Mouse (Mus musculus) kidney, adult 8-10 months (tissue): ENCODE data around the gene Mansc1.
"Not testable (repeated sequence)": the region's sequence is repeated elsewhere in the genome, so short reads cannot be mapped to it uniquely, and the experiment has no call there.

Source experiments
- DNase-seq, 2 experiments: peaks; one replicate each; pipeline ENCODE4 v3.0.0; 2022

Mansc1 gene

DNA sequence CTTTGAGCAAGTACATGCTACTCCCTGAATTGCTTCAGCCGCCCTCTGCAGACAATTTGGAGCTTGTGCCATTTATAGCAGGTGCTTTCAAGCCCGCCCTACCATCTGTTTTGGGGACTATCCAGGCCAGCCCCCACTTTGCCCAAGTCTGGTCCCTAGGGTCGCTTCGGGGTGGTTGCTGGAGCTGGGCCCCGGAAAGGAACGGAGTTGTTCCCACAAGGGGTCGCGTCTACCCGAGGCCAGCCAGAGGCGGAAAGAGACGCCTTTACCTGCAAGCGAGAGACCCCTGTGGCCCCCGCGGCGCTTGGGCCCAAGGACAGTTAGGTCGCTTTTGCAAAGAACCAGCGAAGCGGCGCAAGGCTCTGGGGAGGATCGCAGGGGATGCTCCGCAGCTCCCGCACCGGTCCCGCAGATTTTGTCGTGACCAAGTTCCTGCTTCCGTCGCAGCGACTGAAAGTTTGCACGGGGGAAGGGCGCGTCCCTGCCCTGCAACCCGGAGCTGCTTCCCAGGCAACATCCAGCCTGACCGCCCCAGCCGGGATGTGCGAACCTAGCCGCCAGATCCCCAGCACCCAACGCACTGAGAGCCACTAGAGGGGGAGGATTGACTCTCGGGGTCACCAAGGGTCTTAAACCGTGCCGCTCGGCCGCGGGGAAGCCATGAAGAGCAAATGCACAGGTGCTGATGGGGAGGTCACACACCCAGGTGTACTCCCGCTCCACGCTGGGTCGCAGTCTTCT lies at the start of gene Mansc1:
Mansc1 (minus strand) TSS at position 542 of the 741 bp plus-strand sequence.
- DNase-seq, result peak in 1 of 2 experiments; percentile 57

DNA sequence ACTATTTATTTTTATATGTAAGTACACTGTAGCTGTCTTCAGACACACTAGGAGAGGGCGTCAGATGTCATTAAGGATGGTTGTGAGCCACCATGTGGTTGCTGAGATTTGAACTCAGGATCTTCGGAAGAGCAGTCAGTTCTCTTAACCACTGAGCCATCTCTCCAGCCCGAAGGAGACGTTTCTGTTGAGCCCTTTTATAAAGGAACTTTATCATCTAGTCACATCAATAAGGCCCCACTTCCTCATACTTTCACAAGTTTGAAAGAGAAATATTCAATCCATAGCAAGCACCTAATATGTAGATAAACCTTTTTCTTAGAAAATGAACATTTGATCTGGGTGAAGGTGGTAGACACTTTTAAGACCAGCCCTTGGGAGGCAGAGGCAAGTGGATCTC lies 47.0 kb upstream of the Mansc1 start:
- not testable (repeated sequence) for DNase-seq

DNA sequence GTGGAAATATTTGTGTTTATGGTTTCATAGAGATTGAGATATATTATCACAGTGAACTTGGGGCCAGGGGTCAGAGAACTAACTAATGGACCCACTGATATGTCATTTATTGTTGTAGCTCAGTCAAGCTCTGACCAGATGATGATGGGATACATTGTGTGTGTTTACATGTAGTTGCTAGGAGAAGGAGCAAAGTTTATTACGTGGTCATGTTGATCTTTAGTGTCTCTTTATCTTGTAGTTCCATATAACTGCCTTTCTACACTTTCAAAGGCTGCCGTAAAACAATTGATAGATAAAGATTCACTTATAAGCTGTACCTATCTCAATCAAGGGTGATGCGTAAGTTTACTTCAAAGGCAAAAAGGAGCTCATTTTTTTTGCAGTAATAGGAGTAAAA lies 45.7 kb upstream of the Mansc1 start:
- DNase-seq, result no peak

DNA sequence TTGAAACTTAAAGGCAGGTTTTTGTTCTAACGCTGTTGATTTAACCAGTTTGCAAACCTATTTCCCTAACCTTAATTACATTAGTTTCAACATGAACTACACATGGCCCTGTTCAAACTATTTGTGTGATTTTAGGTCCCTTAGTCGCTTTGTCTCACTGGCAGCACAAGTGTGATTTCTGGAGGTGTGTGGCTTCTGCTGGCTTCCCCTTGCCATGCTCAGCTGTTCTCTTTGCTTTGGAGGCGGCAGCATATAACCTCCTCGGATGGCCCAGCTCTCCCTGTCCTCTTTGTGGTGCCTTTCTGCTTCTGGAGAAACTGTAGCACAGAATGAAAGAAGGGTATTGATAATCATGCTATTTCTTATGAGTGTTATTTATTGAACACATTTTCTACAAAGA lies 45.2 kb upstream of the Mansc1 start:
- DNase-seq, result no peak

DNA sequence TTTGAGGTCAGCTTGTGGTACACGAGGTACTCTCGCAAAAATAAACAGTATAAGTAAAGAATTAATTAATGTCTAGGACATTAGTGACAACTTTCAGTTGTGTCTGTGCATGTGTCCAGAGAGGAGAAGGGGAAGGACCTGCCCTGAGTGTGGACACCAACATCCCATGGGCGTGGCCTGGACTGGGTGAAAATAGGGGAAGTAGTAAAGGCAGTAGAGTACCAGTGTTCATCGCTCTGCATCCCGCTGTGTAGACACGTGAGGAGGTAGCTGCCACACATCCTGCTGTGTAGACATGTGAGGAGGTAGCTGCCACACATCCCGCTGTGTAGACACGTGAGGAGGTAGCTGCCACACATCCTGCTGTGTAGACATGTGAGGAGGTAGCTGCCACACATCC lies 41.4 kb upstream of the Mansc1 start:
- DNase-seq, result not testable (repeated sequence)

DNA sequence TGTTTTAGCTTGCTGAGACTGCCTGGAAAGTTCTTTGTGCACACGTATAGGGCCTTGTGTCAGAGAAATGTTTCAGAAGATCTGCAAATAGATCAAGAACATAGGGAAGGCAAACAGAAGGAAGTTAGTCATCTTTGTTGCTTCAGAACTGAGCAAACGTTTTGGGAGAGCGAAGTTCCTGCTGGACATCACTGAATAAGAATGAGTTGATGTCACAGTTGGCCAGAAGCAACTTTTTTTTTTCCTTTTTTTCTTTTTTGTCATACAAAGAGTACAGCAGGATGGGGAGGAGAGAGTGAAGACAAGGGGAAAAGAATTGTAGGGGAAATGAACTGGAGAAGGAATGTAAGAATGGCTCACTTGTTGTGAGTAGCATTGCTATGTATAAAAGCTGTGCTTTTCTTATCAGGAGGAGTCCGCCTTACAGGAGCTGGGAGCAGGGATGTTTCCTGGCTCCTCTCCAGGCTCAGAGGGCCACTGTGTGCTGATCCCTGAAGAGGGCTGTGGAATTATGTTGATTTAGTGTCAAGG lies 38.7 kb upstream of the Mansc1 start:
- no peak for DNase-seq

DNA sequence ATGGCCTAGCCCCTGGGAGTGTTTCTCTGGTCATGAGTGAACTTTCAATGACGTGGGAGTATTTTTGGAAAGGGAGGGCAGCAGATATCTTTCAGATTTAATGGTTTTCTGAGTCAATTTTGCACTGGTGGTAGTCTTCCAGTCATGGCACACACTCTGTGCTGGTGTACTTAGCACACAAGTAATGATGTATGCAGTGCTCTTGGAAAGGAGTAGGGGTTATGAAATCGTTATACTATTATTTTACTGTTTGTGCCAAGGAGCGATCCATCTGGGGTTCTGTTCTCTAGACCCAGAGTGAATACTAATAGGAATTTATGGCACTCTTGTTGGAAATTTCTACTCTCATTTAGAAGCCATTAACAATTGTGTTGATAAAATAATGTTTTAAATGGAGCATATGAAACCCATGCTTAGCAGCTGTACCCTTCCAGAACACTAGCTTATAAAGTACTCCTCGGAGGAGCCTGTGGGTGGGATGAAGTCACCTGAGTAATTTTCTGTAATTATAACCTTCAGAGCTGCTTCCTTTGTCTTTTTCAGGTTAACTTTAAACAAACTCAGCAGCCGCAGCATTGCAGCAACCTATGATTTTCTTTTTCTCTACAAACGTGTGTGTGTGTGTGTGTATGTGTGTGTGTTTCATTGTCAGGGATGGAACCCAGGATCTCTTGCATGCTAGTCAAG lies 37.0 kb upstream of the Mansc1 start:
- DNase-seq, result no peak

DNA sequence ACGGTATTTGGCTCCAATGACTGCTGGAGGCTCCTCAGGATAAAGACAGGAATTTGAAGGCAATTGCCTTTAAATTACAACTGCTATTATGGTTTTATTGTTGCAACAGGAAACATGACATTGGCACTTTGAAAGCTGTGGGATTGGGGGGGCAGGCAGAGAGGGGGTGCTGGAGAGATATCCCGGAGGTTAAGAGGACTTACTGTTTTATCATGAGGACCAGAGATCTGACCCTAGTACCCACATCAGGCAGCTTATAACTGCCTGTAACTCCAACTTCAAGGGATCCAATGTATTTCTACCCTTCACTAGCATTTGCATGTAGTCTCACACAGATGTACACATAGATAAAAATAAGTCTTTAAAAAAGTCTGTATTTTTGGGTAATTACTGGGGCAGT lies 36.2 kb upstream of the Mansc1 start:
- no peak for DNase-seq

DNA sequence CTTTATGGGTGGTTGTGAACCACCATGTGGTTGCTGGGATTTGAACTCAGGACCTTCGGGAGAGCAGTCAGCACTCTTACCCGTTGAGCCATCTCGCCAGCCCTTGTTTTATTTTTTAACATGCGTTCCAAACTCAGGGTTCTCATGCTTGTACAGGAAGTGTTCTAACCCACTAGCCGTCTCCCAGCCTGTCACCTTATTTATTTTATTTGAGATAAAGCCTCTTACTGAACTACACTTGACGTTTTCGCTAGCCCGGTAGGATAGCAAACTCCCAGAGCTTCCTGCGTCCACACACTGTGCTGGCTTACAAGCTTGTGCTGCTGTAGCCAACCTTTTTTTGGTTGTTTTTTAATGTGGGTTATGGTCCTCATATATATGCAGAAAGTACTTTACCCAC lies 33.5 kb upstream of the Mansc1 start:
- no peak for DNase-seq

DNA sequence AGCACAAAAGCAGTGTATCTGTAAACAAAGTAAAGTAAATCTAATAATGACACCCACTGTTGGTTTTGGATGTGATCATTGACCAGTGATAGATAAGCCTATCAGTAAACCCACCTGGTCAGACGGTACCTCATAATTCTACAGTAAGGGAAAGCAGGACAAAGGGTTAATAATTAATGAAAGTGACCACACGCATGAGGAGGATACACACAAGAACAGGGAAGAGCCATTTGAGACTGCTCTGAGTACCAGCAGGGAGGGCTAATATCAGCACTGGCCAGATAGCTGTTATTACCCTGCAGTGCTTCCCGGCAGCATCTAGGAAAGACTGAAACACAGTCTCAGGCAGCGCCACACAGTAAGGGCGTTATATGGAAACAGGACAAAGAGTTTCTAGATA lies 32.3 kb upstream of the Mansc1 start:
- DNase-seq, result peak in 1 of 2 experiments; percentile 14

DNA sequence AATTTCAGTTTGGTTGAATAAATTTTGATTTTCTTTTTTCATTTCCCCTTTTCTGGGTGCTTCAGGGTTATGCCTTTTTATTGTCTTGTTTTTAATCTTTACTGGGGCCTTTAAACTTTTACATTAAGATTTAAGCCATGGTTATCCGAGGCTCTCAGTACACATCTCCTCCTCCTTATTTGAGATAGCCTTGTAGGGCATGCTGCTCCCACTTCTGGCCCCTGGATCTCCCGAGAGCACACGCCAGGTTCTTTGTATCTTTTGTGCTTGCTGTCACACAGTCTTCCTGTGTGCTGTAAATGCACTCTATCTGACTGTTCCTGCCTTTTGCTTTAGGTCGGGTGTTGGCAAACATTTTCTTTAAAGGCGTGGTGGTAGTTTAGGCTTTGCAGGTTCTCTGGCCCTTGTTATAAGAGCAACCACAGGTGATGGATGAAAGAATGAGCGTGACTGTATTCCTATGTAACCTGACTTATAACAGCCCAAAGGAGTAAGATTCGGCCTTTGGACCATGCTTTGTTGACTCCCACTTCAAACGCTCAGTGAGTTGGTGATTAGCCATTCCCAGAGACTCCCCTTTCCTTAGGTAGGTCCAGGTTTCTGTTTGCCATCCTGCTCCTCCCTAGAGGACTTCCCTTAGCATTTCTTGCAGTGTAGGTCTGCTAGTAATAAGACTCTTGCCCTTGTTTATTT lies 28.6 kb upstream of the Mansc1 start:
- no peak for DNase-seq

DNA sequence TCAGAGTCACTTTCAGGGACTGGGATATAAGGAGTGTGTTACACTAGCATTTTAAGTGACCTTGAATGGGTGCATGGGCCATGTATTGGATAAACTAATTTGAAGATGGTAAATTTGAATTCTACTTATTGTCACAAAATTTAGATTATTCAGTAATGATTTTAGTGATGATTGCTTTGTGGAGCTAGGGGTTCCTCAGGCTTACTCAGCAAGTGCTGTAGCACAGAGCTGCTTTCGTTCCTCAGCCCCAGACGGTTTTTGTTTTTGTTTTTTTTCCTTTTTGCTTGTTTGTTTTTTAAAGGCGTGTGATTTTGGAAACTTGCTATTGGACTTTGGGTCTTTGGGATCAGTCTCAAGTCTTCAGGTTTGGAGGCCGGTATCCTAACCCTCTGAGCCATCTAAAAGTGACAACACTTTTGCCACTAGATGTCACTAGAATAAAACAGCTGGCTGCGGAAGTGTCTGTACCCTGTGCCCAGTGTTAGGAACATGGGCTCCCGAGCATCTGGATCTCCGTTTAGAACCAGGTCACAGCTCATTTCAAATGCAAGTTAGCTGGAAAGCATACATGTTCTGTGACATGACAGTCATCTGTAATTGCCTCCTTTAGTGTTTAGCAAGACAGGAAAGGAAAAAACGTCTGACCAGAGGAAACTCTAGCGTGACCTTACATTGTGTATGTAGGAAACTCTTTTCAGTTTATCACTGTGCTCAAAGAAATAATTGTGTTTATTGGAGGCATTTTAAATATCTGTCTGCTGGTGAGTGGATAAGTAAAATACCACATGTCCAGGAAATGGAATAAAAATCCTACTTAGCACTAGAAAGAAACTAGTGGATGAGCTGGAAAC lies 27.0 kb upstream of the Mansc1 start:
- DNase-seq, result peak; percentile 63 to 64

DNA sequence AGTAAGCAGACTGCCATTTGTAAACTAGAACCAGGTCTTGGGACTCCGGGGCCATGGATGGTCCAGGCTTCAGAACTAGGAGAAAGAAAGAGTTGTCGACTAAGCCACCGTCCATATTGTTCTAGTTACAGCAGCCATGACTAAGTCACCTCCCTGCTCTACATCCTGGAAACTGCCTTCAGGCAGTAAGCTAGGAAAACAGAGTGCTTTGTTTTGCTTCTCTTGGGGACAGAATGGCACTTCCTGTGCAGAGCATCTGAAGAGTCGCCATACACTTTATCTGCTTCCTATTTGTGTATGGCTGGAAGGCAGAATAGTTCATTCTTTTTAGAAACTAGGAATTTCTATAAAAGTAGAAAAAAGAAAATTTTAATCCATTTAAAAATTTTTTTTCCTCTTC lies 24.2 kb upstream of the Mansc1 start:
- no peak for DNase-seq

DNA sequence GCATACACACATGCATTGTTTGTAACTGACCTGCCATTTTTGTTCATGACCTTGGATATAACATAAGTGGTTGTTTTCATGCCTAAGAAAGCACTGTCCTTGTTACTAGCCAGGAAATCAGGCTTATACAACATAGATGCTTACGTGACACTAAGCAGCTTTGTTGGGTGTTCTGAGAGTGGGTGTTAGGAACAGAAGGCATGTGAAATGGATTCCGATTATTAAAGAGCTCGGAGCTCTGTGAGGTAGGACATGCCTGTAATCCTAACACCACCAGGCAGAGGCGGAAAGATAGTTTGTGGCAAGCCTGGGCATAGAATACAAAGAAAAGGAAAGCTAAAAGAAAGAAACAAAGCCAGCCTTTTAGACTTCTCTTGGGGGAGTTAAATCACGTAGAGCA lies 16.1 kb upstream of the Mansc1 start:
- no peak for DNase-seq

DNA sequence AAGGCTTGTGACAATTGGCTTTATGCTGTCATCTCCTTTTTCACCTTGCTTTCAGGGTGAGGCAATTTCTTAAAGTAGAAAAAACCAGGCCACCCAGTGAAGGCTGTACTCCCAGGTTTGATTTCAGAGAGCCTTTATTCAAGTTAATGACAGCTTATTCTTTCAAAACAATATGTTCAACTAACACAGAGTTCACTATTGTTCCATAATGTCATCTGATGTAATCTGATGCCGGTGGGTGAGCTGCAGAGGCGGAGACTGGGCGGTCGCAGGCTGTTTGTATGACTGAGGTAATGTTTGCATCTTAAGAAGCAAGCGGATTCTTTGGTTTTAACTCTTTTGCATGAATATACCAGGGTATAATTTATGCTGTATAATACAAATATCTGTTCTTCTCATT lies 15.3 kb upstream of the Mansc1 start:
- DNase-seq, result no peak

DNA sequence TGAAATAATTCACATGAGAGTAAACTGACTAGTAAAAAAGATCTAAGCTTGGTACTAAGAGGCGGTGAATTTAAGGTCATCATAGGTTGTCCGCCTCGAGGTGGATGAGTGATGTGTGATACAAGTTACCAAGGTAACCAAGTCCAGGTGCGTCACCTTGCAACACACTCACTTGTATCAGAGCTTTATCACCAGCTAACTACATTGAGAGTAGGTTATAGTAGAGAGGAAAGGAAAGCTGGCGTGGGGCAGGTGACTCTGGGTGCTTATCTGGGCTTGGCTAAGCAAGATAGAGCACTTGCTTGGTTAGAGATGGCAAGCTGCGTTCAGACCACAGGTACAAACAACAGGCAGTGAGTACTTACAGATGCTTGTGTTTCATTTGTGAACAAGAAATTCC lies 14.5 kb upstream of the Mansc1 start:
- DNase-seq, result no peak

DNA sequence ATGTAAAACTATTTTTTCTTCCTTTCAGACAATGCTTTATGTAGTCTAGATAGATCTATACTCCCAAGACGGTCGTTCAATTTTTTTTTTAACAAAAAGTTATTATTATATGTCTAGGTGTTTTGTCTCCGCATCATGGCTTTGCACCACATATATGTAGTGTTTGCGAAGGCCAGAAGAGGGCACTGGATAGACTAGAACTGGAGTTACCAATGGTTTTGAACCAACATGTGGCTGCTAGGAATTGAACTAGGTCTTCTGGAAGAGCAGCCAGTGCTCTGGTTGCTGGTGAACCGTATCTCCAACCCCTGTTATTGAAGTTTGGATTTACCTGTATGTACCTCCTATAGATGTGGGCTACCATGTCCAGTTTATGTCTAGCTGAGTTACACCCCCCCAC lies 11.0 kb upstream of the Mansc1 start:
- DNase-seq, result no peak

DNA sequence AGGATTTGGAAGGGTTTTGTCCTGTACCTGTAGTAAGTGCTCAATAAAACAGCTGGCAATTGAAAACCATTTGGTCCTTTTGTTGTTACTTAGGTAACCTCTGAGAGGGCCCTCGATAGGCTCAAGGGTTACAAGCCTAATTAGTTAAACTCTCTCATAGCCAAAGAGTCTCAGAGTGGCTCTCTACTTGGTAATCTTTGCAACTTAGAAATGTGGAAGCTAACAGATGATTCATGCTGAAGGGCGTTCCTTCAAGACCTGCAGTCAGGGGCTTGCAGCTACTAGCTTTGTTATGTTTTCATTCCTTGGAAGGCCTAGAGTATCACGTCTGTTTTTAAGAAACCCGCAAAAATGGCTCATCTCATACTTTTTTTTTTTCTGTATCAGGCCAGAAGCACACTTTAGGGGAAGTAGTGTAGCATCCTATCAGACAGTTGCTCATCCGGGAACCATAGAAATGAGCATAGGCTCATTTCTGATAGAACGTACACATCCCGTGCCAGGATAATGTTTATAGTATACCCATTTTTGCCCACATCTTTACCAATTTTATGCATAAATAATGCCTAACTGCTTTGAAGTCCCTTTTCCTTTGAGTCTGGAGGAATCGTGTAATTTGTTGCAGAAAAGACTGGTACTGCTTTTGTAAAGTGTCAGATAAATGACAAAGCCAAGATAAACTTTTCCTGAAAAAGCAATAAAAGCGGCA lies 9.6 kb upstream of the Mansc1 start:
- DNase-seq, result no peak

DNA sequence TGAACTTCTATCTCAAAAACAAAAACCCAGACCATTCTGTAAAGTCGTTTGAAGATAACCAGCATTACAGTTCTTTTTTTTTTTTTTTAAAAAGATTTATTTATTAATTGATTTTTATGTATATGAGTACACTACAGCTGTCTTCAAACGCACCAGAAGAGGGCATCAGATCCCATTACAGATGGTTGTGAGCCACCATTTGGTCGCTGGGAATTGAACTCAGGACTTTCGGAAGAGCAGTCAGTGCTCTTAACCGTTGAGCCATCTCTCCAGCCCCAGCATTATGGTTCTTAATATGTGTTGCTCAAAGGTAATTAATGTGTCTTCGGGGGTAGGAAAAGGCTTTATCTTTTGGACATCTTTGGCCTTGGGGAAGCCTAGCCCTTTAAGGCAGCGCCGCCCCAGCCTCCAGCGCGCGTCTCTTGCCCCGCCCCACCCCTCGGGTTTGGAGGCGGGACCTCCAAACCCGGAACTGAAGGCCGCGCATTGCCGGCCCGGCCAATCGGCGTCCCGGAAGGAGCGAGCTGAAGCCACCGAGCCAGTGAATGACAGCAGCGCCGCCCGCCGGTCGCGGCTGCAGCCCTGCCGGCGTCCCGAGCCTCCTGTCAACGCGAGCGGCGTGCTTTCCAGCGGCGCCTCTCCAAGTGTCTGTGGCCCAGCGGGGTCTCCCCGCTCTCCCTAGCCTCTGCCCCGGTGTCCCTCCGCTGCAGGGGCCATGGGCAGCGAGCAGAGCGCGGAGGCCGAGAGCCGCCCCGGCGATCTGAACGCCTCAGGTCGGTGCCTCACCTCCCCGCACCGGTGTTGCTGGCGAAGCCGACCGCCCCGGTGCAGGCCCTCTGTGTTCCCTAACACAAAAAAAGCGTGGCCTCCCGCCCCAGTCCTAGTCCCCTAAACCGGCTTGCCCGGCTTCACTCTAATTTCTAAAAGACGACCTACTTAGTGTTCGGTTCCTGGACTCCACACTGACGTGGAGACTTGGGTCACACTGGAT lies 8.5 kb upstream of the Mansc1 start:
- DNase-seq, result peak; percentile 91 to 93

DNA sequence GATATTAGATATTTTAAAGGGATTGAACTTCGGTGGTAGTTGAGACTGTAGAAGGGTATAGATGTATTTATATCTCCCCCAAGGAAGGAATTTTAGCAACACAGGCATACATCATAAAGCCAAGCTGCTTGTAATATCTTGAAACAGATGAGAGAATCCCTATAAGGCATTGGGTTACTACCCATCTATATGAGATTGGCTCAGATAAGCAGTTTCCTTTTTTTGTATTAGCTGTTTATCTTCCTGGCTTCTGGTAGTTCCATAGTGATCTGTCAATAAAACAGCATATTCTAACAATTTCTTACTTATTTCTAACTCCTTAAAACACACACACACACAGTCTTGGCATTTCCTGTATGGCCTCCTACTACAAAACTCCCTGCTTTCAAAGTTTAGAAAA lies 7.6 kb upstream of the Mansc1 start:
- DNase-seq, result no peak

DNA sequence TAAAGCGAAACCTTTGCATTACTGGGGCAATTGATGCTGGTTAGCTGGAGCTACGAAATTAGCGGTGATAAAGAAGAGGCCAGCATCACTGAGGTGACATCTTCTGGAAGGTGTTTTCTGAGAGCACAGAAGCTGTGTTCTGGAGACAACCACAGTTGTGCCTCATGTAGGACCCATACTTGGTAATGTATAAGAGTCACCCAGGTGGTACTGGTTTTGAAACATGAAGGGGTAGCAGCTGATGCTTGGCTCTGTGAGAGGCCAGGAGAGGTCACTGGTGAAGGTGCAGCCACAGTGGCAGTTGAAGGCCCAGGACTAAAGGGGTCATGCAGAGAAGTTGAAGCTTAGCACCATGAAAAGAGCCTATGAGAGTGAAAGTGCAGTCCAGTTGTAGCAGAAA lies 6.9 kb upstream of the Mansc1 start, which contains the start of gene Borcs5:
Borcs5 (plus strand) TSS at position 301 of the 400 bp plus-strand sequence.
- DNase-seq, result no peak
